Mouse (Mus musculus) thymus, adult 2 months (tissue): ENCODE measurements around the gene Slc38a7. TPM values are rescaled to one million over a fixed set of nuclear protein-coding genes. Genes with fewer than 3 reads are reported as not detected.
"Not testable (repeated sequence)": the region's sequence is repeated elsewhere in the genome, so short reads cannot be mapped to it uniquely, and the experiment has no call there.

Experiments
- DNase-seq: peaks from one replicate; pipeline ENCODE4 v3.0.0; 2021
- H3K27ac ChIP-seq: fragments of 200-500 bp; 2 replicates; pipeline ENCODE4 v1.5.1; 2012; ENCODE audit warnings: low read length, control low read depth; ENCODE audit not compliant: control insufficient read depth, insufficient read depth
- H3K27me3 ChIP-seq: fragments of 200-500 bp; 2 replicates; pipeline ENCODE4 v1.6.1; 2012; ENCODE audit warnings: mild to moderate bottlenecking, low read length, moderate library complexity, mixed read lengths; ENCODE audit not compliant: control insufficient read depth, insufficient read depth
- H3K36me3 ChIP-seq: fragments of 200-500 bp; 2 replicates; pipeline ENCODE4 v1.6.1; 2012; ENCODE audit warnings: mild to moderate bottlenecking, low read length, moderate library complexity; ENCODE audit not compliant: control insufficient read depth, insufficient read depth
- H3K4me1 ChIP-seq: fragments of 200-500 bp; replicated peaks from 2 replicates; pipeline ENCODE4 v1.6.1; 2012; ENCODE audit warnings: low read length; ENCODE audit not compliant: control insufficient read depth, insufficient read depth
- H3K4me3 ChIP-seq: fragments of 200-500 bp; 2 replicates; pipeline ENCODE4 v1.5.1; 2012; ENCODE audit warnings: mild to moderate bottlenecking, low read length, control low read depth, moderate library complexity; ENCODE audit not compliant: control insufficient read depth, insufficient read depth
- CTCF ChIP-seq: fragments of 200-500 bp; IDR thresholded peaks from 2 replicates; pipeline ENCODE4 v1.5.1; 2012; ENCODE audit warnings: mild to moderate bottlenecking, control low read depth, low read length, moderate library complexity, borderline replicate concordance; ENCODE audit not compliant: control insufficient read depth, poor library complexity, insufficient read depth; ENCODE audit errors: extremely low read depth
- POLR2A ChIP-seq: fragments of 200-500 bp; IDR thresholded peaks from 2 replicates; pipeline ENCODE4 v1.6.1; 2012; ENCODE audit warnings: mild to moderate bottlenecking, low read length, control low read depth, moderate library complexity; ENCODE audit not compliant: control insufficient read depth, poor library complexity, insufficient read depth; ENCODE audit errors: extremely low read depth
- WGBS: fragments of 180-500 bp; shearing (Covaris S2); methylation state at CpG from one replicate; pipeline ENCODE4 v1.1.7; 2018; 5-methylcytosine and 5-hydroxymethylcytosine counted together
- polyA plus RNA-seq: library from polyadenylated mRNA; depleted of rRNA; stranded (reverse); fragments of >200 nt; gene quantifications from 2 replicates; pipeline ENCODE4 v1.2.3, GENCODE M21; 2012

Gene Slc38a7
- polyA plus RNA-seq, 1 experiment = 26.8 TPM

DNA sequence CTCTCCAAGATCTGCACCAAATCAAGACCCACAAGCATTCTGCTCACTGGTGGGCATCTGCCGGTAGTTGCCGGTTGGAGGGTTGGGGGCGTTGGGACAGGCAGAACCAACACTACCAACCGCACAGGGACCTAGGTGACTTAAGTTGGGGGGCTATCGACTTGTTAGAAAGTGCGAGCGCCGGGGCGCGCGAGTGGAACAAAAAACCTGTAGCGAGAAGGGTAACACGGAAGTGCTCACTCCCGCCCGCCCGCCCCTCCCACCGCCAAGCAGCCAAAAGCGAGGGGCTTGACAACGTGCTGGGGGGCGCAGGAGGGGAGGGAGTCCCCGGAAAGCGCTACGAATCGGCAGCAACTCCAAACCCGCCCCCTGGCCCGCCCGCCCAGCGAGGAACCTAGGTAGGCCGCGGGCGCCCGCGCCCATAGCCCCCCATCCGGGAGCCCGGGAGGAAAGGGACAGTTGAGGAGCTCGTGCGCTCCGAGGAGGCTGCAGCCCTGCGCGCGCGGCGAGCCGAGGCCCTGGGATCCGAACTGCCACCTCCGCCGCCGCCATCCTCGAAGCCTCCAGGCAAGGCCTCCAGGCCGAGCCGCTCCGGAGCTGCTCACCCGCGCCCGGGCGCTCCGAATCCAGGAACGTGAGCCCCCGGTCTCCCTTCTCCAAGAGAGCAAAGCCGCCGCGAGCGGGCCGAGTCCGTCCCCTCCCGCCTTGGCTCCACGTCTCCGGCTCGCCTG is 46.7 kb downstream of the Slc38a7 start:
- Histone ChIP-seq H3K36me3 (no peaks in the 10 kb centered on the region), H3K4me3 (peak overlapping the region; percentile 82), H3K27me3 (no peaks in the 10 kb centered on the region), H3K27ac (peak overlapping the region; percentile 80), H3K4me1 (peaks cover 11% of the 10 kb centered on the region)
- no peak for TF ChIP-seq CTCF
- TF ChIP-seq POLR2A = no peak; the same call in 1 of the 2 replicates
- peak; percentile 69 for DNase-seq
- WGBS = under 1% methylated on average over 68 of the region's 69 CpGs

DNA sequence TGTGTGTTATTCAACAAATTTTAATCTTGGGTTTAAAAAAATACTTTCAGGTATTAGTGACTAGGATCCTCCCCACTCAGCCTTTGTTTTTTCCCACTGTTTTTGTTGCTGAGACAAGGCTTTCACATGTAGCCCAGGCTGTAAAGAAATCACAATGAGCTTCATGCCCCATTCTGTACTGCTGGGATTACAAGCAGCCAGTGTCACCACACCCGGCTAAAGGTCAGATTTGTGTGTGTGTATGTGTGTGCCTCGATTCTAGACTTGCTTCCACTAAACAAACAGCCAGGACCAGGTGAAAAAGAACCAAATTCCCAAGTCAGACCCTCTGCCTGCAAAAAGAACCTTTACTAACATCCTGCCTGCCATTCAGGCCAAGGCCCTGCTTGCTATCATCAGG is 47.9 kb downstream of the Slc38a7 start:
- Histone ChIP-seq H3K4me3 (no peak overlapping the region), H3K36me3 (no peaks in the 10 kb centered on the region), H3K27me3 (no peaks in the 10 kb centered on the region), H3K27ac (no peak overlapping the region), H3K4me1 (peaks cover 12% of the 10 kb centered on the region)
- TF ChIP-seq POLR2A = no peak
- 63% methylated on average over 2 of the region's 2 CpGs for WGBS
- DNase-seq = no peak

DNA sequence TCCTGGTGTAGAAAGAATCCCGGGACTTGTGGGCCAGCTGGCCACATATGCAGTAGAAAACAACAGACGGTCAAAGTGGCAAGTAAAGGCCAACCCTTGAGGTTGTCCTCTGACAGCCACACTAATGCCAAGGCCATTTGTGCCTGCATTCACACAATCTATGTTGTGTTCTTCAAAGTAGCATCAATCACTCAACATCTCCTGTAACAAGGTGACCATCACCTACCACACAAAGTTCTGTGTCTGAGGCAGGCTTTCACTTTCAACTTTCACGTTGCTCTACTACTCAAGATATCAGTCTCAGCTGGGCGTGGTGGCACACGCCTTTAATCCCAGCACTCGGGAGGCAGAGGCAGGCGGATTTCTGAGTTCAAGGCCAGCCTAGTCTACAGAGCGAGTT is 51.1 kb downstream of the Slc38a7 start:
- no peak overlapping the region for H3K27ac ChIP-seq
- DNase-seq = no peak
- H3K4me1 ChIP-seq = peaks cover 19% of the 10 kb centered on the region
- H3K4me3 ChIP-seq = no peak overlapping the region
- no peaks in the 10 kb centered on the region for H3K27me3 ChIP-seq
- WGBS = 87% methylated on average over 8 of the region's 8 CpGs
- TF ChIP-seq POLR2A = no peak
- no peak for TF ChIP-seq CTCF
- no peaks in the 10 kb centered on the region for H3K36me3 ChIP-seq

DNA sequence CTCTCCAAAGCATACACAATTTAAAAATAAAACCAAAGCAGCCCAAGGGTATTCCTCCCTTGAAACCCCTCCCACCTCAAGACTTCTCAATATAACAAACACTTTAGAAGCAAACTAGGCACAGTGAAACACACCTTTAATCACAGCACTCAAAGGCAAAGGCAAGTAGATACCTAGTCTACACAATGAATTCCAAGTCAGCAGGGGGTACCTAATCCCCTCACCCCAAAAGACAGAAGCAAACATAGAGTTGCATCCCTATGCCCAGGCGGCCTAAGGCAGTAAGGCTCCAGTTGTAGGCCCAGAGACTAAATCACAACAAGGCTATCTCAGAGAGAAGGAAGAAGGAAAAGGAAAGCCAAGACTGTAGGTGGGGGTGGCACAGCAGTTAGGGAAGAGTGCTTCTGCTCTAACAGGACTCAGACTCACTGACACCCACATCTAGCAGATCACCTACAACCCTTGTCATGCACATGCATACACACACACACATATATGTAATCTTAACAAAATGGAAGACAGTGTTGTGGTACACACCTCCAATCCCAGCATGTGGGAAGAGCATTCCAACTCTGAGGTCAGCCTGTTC is 51.8 kb downstream of the Slc38a7 start:
- WGBS = 97% methylated on average over 1 of the region's 1 CpGs
- H3K27ac ChIP-seq = no peak overlapping the region
- no peak for DNase-seq
- TF ChIP-seq CTCF = no peak
- TF ChIP-seq POLR2A = no peak
- H3K27me3 ChIP-seq = no peaks in the 10 kb centered on the region
- H3K4me3 ChIP-seq = no peak overlapping the region
- H3K4me1 ChIP-seq = peaks cover 19% of the 10 kb centered on the region
- no peaks in the 10 kb centered on the region for H3K36me3 ChIP-seq

DNA sequence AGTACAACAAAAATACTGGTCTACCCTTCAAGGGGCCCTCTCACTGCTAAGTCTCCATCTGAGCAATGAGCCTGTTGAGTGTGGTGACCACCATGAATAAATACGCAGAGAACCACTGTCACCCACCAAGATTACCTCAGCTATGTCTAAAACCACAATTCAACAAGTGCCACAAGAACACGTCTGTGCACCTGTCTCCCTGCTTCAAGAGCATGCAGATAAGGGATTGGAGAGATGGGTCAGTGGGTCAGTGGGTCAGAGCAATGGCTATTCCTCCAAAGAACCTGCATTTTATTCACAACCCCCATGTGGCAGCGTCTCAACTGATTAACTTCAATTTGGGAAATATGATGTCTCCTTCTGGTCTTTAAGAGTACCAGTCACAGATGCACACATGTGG is 53.0 kb downstream of the Slc38a7 start:
- no peak overlapping the region for H3K27ac ChIP-seq
- no peaks in the 10 kb centered on the region for H3K27me3 ChIP-seq
- WGBS = 65% methylated on average over 3 of the region's 3 CpGs
- TF ChIP-seq CTCF (no peak), POLR2A (no peak)
- no peaks in the 10 kb centered on the region for H3K36me3 ChIP-seq
- H3K4me3 ChIP-seq = no peak overlapping the region
- DNase-seq = no peak
- H3K4me1 ChIP-seq = peaks cover 15% of the 10 kb centered on the region

DNA sequence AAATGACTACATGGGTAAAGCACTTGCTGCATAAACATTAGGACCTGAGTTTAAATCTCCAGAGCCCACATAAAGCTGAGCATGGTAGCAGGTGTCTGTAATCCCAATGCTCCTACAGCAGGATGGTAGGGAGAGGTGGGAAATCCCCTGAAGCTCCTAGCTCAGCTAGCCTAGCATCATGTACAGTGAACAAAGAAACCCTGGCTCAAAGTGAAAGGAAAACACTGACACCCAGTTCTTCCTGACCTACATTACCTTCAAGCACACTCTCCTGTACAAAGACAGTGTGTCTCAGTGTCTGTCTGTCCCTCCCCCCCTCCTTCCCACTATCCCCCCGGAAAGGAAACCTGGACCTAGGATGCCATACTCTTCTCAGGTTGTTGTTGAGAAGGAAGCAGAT is 53.4 kb downstream of the Slc38a7 start:
- DNase-seq = no peak
- peak overlapping the region; percentile 31; the same call in 1 of the 2 replicates for H3K27ac ChIP-seq
- WGBS = 57% methylated on average over 1 of the region's 1 CpGs
- H3K36me3 ChIP-seq = no peaks in the 10 kb centered on the region
- H3K4me1 ChIP-seq = peaks cover 15% of the 10 kb centered on the region
- no peak overlapping the region for H3K4me3 ChIP-seq
- no peak for TF ChIP-seq POLR2A
- H3K27me3 ChIP-seq = no peaks in the 10 kb centered on the region

DNA sequence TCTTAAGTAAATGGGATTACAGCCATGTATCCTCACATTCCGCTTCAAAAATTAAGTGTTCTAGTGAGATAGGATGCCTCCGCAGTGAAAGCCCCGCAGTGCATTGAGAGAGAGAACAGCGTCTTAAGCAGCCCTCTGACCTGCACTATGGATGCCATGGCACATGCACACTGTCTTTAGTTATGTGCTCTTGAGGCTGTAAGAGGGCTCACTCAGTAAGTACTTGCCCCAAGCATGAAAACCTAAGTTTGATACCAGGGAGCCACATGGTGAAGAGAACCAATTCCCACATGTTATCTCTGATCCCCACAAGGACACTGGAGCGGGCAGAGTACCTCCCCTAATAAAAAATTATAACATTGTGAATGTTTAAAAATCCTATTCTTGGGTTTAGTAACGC is 54.2 kb downstream of the Slc38a7 start:
- no peak for DNase-seq
- 96% methylated on average over 6 of the region's 6 CpGs for WGBS
- Histone ChIP-seq H3K36me3 (no peaks in the 10 kb centered on the region), H3K27ac (no peak overlapping the region), H3K4me3 (no peak overlapping the region), H3K4me1 (peaks cover 15% of the 10 kb centered on the region), H3K27me3 (no peaks in the 10 kb centered on the region)
- no peak for TF ChIP-seq CTCF
- no peak for TF ChIP-seq POLR2A

DNA sequence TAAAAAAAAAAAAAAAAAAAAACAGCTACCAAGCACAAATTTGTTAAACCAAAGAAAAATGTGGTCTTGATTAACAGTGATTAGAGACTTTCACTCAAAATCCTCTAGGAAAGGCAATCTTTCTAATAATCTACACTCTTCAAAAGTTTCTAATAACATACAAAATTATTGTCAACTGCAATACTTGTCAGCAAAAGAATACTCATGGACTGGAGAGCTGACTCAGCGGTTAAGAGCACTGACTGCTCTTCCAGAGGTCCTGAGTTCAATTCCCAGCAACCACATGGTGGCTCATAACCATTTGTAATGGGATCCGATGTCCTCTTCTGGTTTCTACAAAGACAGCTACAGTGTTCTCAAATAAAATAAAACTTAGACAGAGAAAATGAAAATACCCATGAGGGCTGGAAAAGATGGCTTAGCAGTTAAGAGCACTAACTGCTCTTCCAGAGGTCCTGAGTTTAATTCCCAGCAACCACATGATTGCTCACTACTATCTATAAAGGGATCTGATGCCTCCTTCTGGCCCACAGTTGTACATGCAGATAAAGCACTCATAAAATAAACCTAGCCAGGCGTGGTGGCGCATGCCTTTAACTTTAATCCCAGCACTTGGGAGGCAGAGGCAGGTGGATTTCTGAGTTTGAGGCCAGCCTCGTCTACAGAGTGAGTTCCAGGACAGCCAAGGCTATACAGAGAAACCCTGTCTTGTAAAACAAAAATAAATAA is 57.8 kb downstream of the Slc38a7 start:
- 96% methylated on average over 5 of the region's 5 CpGs for WGBS
- H3K36me3 ChIP-seq, DNase-seq, H3K27ac ChIP-seq, H3K27me3 ChIP-seq, H3K4me3 ChIP-seq: not testable (repeated sequence)
- H3K4me1 ChIP-seq = peaks cover 12% of the 10 kb centered on the region
